ENCODE assay signal across 16 mouse cellular contexts in genomic region chr10:47566449-47567079, GRCm38 (mm10).
"Had no signal": no experiment of that assay in that cellular context is flagged by ENCODE, and none has a peak within 500 bp of the region (broad histone marks: within the 10 kb centered on the region; RNA-seq: fewer than 3 reads in every experiment).

No protein-coding gene starts in this region.

- H3K4me1 ChIP-seq: liver, embryonic 13.5 days; liver, embryonic 15.5 days; megakaryocyte, embryonic 14.5 days; midbrain, embryonic 13.5 days; midbrain, embryonic 15.5 days; neural tube, embryonic 12.5 days; stomach, embryonic 15.5 days had no signal

- H3K36me3 ChIP-seq: liver, embryonic 13.5 days; liver, embryonic 15.5 days; midbrain, embryonic 13.5 days; midbrain, embryonic 15.5 days; neural tube, embryonic 12.5 days; stomach, embryonic 15.5 days had no signal

- H3K4me3 ChIP-seq: liver, embryonic 13.5 days; liver, embryonic 15.5 days; megakaryocyte, embryonic 14.5 days; midbrain, embryonic 13.5 days; midbrain, embryonic 15.5 days; neural tube, embryonic 12.5 days; stomach, embryonic 15.5 days had no signal

- H3K4me2 ChIP-seq: liver, embryonic 13.5 days; liver, embryonic 15.5 days; midbrain, embryonic 11.5 days; midbrain, embryonic 13.5 days; midbrain, embryonic 15.5 days; neural tube, embryonic 12.5 days; stomach, embryonic 15.5 days had no signal

- H3K9ac ChIP-seq: liver, embryonic 13.5 days; liver, embryonic 15.5 days; liver, postnatal 0 days; midbrain, embryonic 13.5 days; midbrain, embryonic 15.5 days; neural tube, embryonic 12.5 days; stomach, embryonic 15.5 days had no signal

- H3K9me3 ChIP-seq: liver, embryonic 13.5 days; liver, embryonic 15.5 days; midbrain, embryonic 13.5 days; midbrain, embryonic 15.5 days; neural tube, embryonic 12.5 days; stomach, embryonic 15.5 days had no signal

- H3K27ac ChIP-seq: liver, embryonic 13.5 days; liver, embryonic 15.5 days; macrophage; midbrain, embryonic 13.5 days; midbrain, embryonic 15.5 days; neural tube, embryonic 12.5 days; stomach, embryonic 15.5 days; stomach, postnatal 0 days had no signal

- DNase-seq: liver, embryonic 13.5 days; liver, postnatal 0 days; lung, adult 2 months; right cerebral cortex, postnatal 14 days; thymus, adult 2 months; thymus, postnatal 25 days; thymus, postnatal 4 days had no signal

- H3K27me3 ChIP-seq: liver, embryonic 13.5 days; liver, embryonic 15.5 days; megakaryocyte, embryonic 14.5 days; midbrain, embryonic 13.5 days; midbrain, embryonic 15.5 days; neural tube, embryonic 12.5 days; stomach, embryonic 15.5 days had no signal

- ATAC-seq: liver, postnatal 0 days; midbrain, embryonic 13.5 days; midbrain, embryonic 15.5 days had no signal
